Mouse (Mus musculus): ENCODE data around the gene Rpl18a. TPM values are rescaled to one million over a fixed set of nuclear protein-coding genes. Genes with fewer than 3 reads are reported as not detected.

Gene Rpl18a
- total RNA-seq, 2 experiments from 2014 or later, result 2,438 to 6,664 TPM

Other genes with a start within 250 kb of the Rpl18a start
- gene Pgpep1, start 237.0 kb downstream of the Rpl18a start, total RNA-seq (2014; fragmentation: Nextera tagmentation), result 6.3 and 8.8 TPM in 2 replicates
- 4.6 and 5.1 TPM in 2 replicates for gene Pgpep1, start 237.0 kb downstream of the Rpl18a start, total RNA-seq (2017)
- 286 and 287 TPM in 2 replicates for gene Lsm4, start 224.2 kb downstream of the Rpl18a start, total RNA-seq (2014; fragmentation: Nextera tagmentation)
- 240 and 290 TPM in 2 replicates for gene Lsm4, start 224.2 kb downstream of the Rpl18a start, total RNA-seq (2017)
- gene Jund, start 198.5 kb downstream of the Rpl18a start, total RNA-seq (2014; fragmentation: Nextera tagmentation), result 18.8 and 34.4 TPM in 2 replicates
- gene Jund, start 198.5 kb downstream of the Rpl18a start, total RNA-seq (2017), result 44.8 and 48.7 TPM in 2 replicates
- gene Iqcn, start 194.0 kb downstream of the Rpl18a start, total RNA-seq (2014; fragmentation: Nextera tagmentation), result not detected in 2 replicates
- gene Iqcn, start 194.0 kb downstream of the Rpl18a start, total RNA-seq (2017), result not detected in 2 replicates
- not detected in 2 replicates for gene Gm3336, start 178.9 kb downstream of the Rpl18a start, total RNA-seq (2014; fragmentation: Nextera tagmentation)
- not detected in 2 replicates for gene Gm3336, start 178.9 kb downstream of the Rpl18a start, total RNA-seq (2017)
- gene Pde4c, start 173.7 kb downstream of the Rpl18a start, total RNA-seq (2014; fragmentation: Nextera tagmentation), result 0.28 TPM in 1 of 2 replicates, not detected in the other
- not detected in 2 replicates for gene Pde4c, start 173.7 kb downstream of the Rpl18a start, total RNA-seq (2017)
- gene Rab3a, start 142.7 kb downstream of the Rpl18a start, total RNA-seq (2014; fragmentation: Nextera tagmentation), result 1.8 and 7.0 TPM in 2 replicates
- gene Rab3a, start 142.7 kb downstream of the Rpl18a start, total RNA-seq (2017), result 1.2 and 2.8 TPM in 2 replicates
- gene Mpv17l2, start 136.5 kb downstream of the Rpl18a start, total RNA-seq (2014; fragmentation: Nextera tagmentation), result 58.3 and 111 TPM in 2 replicates
- gene Mpv17l2, start 136.5 kb downstream of the Rpl18a start, total RNA-seq (2017), result 4.3 and 17.6 TPM in 2 replicates
- 30.7 and 51.4 TPM in 2 replicates for gene Pik3r2, start 120.7 kb downstream of the Rpl18a start, total RNA-seq (2014; fragmentation: Nextera tagmentation)
- gene Pik3r2, start 120.7 kb downstream of the Rpl18a start, total RNA-seq (2017), result 29.2 and 33.9 TPM in 2 replicates
- gene Mast3, start 92.4 kb downstream of the Rpl18a start, total RNA-seq (2014; fragmentation: Nextera tagmentation), result 44.0 and 54.3 TPM in 2 replicates
- gene Mast3, start 92.4 kb downstream of the Rpl18a start, total RNA-seq (2017), result 6.2 and 7.3 TPM in 2 replicates
- 0.31 and 0.79 TPM in 2 replicates for gene Il12rb1, start 89.0 kb downstream of the Rpl18a start, total RNA-seq (2014; fragmentation: Nextera tagmentation)
- 1.6 and 2.0 TPM in 2 replicates for gene Il12rb1, start 89.0 kb downstream of the Rpl18a start, total RNA-seq (2017)
- gene Arrdc2, start 57.7 kb downstream of the Rpl18a start, total RNA-seq (2014; fragmentation: Nextera tagmentation), result 27.6 and 29.1 TPM in 2 replicates
- 8.0 and 11.8 TPM in 2 replicates for gene Arrdc2, start 57.7 kb downstream of the Rpl18a start, total RNA-seq (2017)
- gene Kcnn1, start 34.2 kb downstream of the Rpl18a start, total RNA-seq (2014; fragmentation: Nextera tagmentation), result 0.32 TPM in 1 of 2 replicates, not detected in the other
- gene Kcnn1, start 34.2 kb downstream of the Rpl18a start, total RNA-seq (2017), result 2.9 TPM in 1 of 2 replicates, not detected in the other
- gene Ccdc124, start 23.5 kb downstream of the Rpl18a start, total RNA-seq (2014; fragmentation: Nextera tagmentation), result 28.5 and 47.9 TPM in 2 replicates
- gene Ccdc124, start 23.5 kb downstream of the Rpl18a start, total RNA-seq (2017), result 30.8 and 51.1 TPM in 2 replicates
- gene Slc5a5, start 4.7 kb downstream of the Rpl18a start, total RNA-seq (2014; fragmentation: Nextera tagmentation), result 0.59 TPM in 1 of 2 replicates, not detected in the other
- gene Slc5a5, start 4.7 kb downstream of the Rpl18a start, total RNA-seq (2017), result not detected in 2 replicates
- 20.5 and 27.9 TPM in 2 replicates for gene Map1s, start 8.5 kb upstream of the Rpl18a start, total RNA-seq (2014; fragmentation: Nextera tagmentation)
- gene Map1s, start 8.5 kb upstream of the Rpl18a start, total RNA-seq (2017), result 9.8 and 11.9 TPM in 2 replicates